Mouse (Mus musculus): Measurements from ENCODE around the gene Tectb.
"Not testable (repeated sequence)": the region's sequence is repeated elsewhere in the genome, so short reads cannot be mapped to it uniquely, and the experiment has no call there.

The Tectb gene

GRCm38 (mm10) chr19:55180433-55180832 is at the start of gene Tectb:
Tectb (plus strand) TSS chr19:55180733.
- DNase-seq = no peak

DNA sequence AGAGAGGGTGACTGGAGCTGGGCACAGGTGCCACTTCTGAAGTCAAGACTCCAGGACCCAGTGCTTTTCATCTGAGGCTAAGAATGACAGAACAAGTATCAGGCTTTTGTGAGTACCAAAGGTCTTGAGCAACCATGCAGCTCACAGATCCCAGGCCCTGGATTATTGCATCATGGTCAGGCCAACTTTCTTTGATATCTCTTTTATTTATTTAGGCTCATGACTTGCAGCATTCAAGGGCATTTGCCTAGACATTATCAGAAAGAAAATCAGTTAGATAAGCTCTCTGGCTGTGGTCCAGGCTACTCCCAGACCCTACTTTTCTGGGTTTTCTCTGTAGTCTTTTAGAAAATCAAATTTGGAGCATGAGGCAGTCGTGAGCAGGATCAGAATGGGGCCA is 48.8 kb upstream of the Tectb start:
- no peak for DNase-seq

- DNase-seq = no peak
Observed at GRCm38 (mm10) chr19:55132476-55132875, 48.1 kb upstream of the Tectb start.

DNA sequence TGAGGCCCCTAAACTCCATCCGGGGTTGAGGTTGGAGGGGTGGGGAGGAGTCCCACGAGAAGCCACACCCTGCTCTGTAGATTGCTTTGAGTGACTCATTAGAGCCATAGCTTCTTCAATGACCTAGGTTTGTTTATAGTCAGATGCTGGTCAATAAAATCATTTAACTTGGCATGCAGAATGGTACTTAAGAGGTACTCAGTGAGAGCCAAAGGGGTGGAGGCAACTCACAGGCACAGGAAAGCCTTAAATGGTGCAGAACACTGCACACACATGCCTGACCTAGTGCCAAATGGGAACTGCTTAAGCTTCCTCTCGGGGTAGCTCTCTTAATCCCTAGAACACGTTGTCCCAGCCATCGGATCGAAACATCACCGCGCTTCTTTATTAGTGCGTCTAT is 46.0 kb upstream of the Tectb start:
- DNase-seq = no peak

DNA sequence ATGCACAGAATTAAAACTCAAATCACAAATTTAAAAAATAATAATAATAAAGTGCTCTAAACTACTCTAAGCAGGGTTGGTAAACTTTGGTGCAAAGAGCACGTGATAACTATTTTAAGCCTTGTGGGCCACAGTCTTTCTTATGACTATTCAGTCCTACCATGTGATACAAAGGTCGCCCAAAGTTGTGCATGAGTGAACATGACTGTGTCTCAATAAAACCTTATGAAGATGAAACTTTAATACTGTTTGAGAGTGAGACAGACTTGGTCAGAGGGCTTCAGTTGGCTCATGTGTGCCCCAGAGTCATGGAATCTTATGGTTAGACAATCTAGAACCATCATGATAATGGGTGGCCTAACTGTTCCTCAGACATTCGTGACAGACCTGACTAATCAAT is 44.6 kb upstream of the Tectb start:
- DNase-seq = no peak

DNA sequence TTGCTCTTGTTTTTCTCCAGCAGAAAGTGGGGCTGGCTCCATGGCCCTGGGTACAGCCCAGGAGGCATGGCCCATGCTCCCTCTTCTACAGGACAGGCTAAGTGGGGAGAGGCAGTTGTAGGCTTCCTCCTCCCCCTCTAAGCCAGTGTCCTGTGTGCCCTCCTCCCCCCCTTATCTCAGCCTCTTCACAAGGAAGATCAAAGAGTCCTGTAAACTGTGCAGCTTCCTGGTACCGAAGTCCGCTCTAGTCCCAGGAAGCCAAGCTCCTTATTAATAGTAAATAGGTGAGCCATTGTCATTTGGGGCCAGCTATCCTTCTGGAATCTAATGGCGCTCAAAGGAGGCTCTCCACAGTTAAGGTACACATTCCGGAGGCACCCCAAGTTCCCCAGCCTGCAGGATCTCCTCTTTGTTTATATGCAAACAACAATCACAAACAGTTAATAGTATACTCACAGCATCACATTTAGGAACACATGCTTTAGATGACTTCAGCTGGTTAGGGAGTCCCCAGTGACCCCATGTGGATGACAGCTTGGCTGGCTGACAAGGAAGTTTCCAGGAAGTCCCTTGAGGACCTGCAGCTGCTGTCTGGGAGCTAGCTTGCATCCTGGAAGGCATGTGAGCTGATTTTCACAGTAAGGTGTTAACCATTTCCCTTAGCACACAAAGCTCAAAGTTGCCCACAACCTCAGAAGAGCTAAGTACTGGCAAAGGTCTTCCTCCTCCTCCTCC is 43.7 kb upstream of the Tectb start:
- DNase-seq = no peak

DNA sequence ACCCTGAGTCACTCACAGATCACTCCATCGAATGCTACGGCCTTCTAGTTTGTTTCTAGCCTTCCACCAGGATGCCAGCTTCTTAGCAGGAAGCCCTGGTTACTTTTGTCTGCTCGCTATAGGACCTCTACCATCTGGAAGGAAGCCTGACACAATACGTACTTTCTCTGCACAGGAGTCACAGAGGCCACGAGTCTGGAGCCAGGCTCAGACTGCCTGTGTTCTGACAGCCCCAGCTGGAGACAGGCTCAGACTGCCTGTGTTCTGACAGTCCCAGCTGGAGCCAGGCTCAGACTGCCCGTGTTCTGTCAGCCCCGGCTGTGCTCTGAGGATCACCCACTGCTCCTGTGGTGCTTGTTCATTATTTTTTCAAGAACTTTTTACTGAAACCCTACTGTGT is 42.6 kb upstream of the Tectb start:
- no peak for DNase-seq

DNA sequence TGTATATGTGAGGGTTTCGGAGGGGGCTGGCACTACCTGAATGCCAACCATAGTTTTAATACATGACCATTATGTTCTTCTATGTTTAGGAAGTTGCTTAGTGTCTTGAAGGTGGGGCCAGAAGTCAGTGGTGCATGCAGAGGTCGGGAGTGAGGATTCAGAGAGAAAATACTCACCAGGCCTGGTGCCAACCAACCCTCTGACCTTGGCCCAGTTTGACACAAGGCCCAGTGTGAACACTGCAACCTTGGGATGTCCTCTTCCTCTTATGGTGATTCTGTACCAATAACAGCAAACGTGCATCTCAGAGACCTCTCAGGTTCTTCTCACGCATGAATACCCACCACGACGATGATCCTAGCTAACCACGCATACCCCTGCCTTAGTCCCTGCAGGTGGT is 42.0 kb upstream of the Tectb start:
- DNase-seq = no peak

DNA sequence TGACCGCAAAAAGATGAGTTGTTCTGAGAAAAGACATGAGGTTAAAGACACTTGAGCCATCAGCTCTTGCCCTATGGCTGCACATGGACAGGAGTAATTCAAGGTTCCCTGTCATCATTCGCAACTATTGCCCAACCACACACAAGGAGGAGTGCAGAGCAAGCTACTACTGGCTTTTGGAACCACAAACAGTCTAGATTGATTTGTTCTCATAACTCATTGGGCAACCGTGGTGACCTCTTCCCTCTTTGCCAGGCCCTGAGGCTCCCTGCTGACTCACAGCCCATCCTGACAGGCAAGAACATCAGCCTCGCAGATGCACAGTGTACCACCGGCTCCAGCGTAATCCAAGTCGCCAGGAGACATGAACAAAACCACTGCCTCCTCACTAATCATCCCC is 41.2 kb upstream of the Tectb start:
- DNase-seq = no peak

- DNase-seq = peak; percentile 91
Observed at GRCm38 (mm10) chr19:55143391-55144300, 36.9 kb upstream of the Tectb start.

DNA sequence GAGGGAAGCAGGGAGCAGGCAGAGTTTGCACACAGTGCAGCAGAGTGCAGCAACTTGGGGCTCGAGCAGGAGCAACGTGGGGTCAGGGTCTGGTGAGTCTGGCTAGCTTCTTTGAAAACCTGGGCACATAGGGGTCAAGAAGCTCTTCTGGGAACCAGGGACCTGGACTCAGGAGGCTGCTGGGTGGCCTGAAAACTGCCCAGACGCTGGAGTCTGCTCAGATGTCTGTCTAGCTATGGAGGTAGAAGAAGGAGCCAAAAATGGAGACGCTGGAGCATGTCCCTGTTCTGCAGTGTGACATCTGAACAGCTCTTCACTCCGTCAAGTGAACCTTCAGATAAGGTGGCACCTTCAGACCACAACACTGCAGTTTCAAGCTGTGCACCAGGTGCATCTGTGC is 35.8 kb upstream of the Tectb start:
- DNase-seq = no peak

GRCm38 (mm10) chr19:55145136-55145535 is 35.4 kb upstream of the Tectb start:
- no peak for DNase-seq

GRCm38 (mm10) chr19:55147568-55147967 is 33.0 kb upstream of the Tectb start:
- no peak for DNase-seq

- DNase-seq = no peak
Observed at GRCm38 (mm10) chr19:55148109-55148508, 32.4 kb upstream of the Tectb start.

DNA sequence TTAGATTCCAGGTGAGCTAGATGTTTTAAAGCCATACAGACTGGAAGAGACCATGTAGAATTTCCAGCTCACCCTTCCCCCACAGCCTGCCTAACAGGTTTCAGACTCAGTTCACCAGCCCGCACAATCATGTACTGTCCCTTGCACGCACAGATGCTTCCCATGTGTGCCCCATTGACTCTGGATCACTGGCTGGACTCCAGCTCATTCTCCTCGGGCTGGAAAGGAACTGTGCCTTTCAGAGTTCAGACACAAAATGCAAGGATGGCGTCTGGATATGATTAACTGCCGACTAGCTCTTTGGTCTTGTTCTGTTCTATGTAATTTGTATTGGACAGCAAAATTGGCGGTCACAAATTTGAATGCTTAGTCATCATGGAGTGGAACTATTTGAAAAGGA is 30.9 kb upstream of the Tectb start:
- no peak for DNase-seq

DNA sequence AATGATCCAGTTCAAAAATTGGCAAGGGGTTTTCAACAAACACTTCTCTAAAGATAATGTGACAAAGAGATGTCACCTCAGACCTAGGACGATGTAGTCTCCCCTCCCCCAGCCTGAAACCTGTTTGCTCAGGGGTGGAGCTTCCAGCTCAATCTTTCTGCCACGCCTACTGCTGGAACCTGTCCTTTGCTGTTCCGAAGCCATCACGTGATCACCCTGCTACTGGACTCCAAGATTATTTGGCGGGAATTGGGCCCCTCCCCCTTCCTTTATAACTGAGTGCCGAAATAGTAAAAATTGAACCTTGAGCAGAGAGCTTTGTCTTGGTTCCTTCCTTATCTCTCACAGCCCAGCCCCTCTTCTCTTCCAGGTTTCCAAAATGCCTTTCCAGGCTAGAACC is 28.3 kb upstream of the Tectb start:
- not testable (repeated sequence) for DNase-seq

- DNase-seq = no peak
Observed at GRCm38 (mm10) chr19:55152983-55153382, 27.6 kb upstream of the Tectb start.

DNA sequence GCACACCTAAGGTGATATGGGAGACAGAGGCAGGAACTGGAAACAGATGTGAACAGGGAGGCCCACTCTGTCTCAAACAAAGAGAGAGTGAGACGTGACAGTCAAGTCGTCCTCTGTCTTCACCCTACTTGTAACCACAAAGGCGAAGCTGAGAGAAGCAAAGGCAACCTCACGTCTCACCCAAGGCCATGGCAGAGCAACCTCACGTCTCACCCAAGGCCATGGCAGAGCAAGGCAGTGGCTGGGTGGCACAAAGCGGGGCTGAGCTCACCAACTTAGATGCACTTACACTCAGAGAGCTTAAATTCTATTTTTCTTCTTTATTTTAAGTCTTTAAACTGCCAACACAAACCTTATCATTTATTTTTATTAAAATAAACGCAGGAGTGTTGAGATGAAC is 23.5 kb upstream of the Tectb start:
- no peak for DNase-seq

DNA sequence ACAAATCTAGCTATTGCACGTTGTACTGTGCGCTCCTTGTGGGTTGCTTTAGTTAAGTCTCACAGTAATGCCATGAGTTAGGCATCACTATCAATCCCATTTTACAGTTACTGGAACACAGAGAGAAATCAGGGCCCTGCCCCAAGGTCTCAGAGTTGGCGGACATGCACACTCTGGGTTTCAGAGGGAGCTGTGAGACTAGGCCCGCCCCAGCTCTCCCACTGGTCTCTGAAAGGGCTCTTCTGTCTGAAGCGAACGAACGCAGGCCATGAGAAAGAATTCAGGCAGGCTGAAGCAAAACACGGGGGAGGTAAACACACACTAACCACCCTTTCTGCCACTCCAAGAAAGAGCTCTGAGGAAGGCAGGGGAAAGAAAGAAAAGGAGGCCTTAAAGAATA is 21.9 kb upstream of the Tectb start:
- no peak for DNase-seq

DNA sequence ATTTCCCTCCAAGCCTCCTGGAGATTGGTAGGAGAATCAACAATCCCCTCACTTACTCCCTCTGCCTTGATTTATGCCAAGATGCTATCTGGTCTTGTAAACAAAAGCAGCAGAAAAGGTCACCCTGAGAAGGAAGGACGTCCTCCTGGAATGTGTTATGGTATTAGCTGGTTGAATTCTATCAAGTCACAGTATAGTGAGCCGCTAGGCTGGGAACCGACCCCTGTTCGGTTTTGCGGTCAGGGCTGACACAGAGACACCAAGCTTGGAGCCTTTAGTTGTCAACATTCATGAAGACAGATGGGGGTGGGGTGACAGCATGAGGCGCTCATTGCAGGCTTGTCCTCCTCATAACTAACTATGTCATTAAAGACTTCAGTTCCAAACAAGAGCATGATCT is 20.7 kb upstream of the Tectb start:
- DNase-seq = no peak

- DNase-seq = no peak
Observed at GRCm38 (mm10) chr19:55162271-55162670, 18.3 kb upstream of the Tectb start.

- no peak for DNase-seq
Observed at GRCm38 (mm10) chr19:55164162-55164561, 16.4 kb upstream of the Tectb start.

DNA sequence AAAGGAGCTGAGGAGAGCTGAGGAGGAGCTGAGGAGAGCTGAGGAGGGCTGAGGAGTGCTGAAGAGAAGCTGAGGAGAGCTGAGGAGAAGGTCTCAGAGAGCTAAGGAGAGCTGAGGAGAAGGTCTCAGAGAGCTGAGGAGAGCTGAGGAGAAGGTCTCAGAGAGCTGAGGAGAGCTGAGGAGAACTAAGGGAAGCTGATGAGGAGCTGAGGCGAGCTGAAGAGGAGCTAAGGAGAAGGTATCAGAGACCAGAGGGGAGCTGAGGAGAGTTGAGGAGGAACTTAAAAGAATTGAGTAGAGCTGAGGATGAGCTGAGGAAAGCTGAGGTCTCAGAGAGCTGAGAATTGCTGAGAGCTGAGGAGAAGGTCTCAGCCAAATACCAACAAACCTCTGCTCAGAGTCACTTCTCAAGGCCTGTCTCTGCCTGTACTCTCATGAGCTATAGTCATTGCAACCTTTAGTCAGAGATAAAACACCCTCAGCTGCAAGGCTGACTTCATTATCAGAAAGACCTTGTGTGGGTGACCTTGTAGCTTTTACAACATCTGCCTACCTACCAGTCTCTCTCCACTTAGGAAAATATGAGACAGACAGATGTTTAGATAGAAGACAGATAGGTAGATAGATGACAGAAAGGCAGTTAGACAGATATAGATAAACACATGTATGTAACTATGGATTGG is 15.2 kb upstream of the Tectb start:
- DNase-seq = no peak

GRCm38 (mm10) chr19:55165954-55166353 is 14.6 kb upstream of the Tectb start:
- DNase-seq = no peak
